Mouse (Mus musculus) adrenal gland, postnatal 25 days (tissue): Measurements from ENCODE around the gene Hcn3. TPM values are rescaled to one million over a fixed set of nuclear protein-coding genes. Genes with fewer than 3 reads are reported as not detected.
"Not testable (repeated sequence)": the region's sequence is repeated elsewhere in the genome, so short reads cannot be mapped to it uniquely, and the experiment has no call there.

Source experiments
- DNase-seq: peaks from one replicate; pipeline ENCODE4 v3.0.0; 2021; ENCODE audit warnings: mixed read lengths
- total RNA-seq: library from RNA; stranded (reverse); gene quantifications from 2 replicates; pipeline ENCODE4 v1.2.3, GENCODE M21; 2021

Hcn3 gene
- total RNA-seq, 1 experiment from 2014 or later = 17.7 TPM

- DNase-seq = no peak
These were observed 21.9 kb upstream of the Hcn3 start for GRCm38 (mm10) chr3:89181749-89182500.

GRCm38 (mm10) chr3:89179056-89179455 is 19.1 kb upstream of the Hcn3 start:
- DNase-seq = no peak

GRCm38 (mm10) chr3:89178107-89178385 is 18.1 kb upstream of the Hcn3 start:
- DNase-seq = no peak

- DNase-seq = peak; percentile 83
These were observed 17.5 kb upstream of the Hcn3 start, which contains the start of gene Scamp3 for GRCm38 (mm10) chr3:89177242-89178106. TSS of gene Scamp3 (plus strand) at chr3:89177473.

GRCm38 (mm10) chr3:89176421-89176820 is 16.4 kb upstream of the Hcn3 start:
- DNase-seq = no peak

- DNase-seq = no peak
These were observed 15.5 kb upstream of the Hcn3 start for GRCm38 (mm10) chr3:89175544-89175943.

- no peak for DNase-seq
These were observed 14.8 kb upstream of the Hcn3 start for GRCm38 (mm10) chr3:89174844-89175243.

- no peak for DNase-seq
These were observed 6.9 kb upstream of the Hcn3 start for GRCm38 (mm10) chr3:89166945-89167344.

GRCm38 (mm10) chr3:89165268-89165870 is 5.4 kb upstream of the Hcn3 start:
- no peak for DNase-seq

GRCm38 (mm10) chr3:89164506-89165267 is 4.7 kb upstream of the Hcn3 start, which contains the start of gene Clk2:
TSS of gene Clk2 (plus strand) at chr3:89164795.
- peak; percentile 94 for DNase-seq

GRCm38 (mm10) chr3:89163643-89164245 is 3.7 kb upstream of the Hcn3 start:
- no peak for DNase-seq

- DNase-seq = no peak
These were observed 3.1 kb upstream of the Hcn3 start for GRCm38 (mm10) chr3:89163123-89163522.

GRCm38 (mm10) chr3:89161786-89162185 is 1.8 kb upstream of the Hcn3 start:
- no peak for DNase-seq

GRCm38 (mm10) chr3:89161207-89161606 is 1.2 kb upstream of the Hcn3 start:
- not testable (repeated sequence) for DNase-seq

GRCm38 (mm10) chr3:89159211-89159610 is 785 bp downstream of the Hcn3 start:
- DNase-seq = peak; percentile 77

- no peak for DNase-seq
These were observed 1.3 kb downstream of the Hcn3 start for GRCm38 (mm10) chr3:89158651-89159050.

- no peak for DNase-seq
These were observed 3.0 kb downstream of the Hcn3 start for GRCm38 (mm10) chr3:89156951-89157350.

GRCm38 (mm10) chr3:89152084-89152835 is 7.7 kb downstream of the Hcn3 start:
- no peak for DNase-seq

- no peak for DNase-seq
These were observed 11.4 kb downstream of the Hcn3 start for GRCm38 (mm10) chr3:89148567-89148966.

GRCm38 (mm10) chr3:89147979-89148311 is 12.1 kb downstream of the Hcn3 start:
- no peak for DNase-seq
